ENCODE assay signal across 10 mouse cellular contexts in genomic region chr15:82211281-82211680, GRCm38 (mm10). TPM values are rescaled to one million over a fixed set of nuclear protein-coding genes. Genes with fewer than 3 reads are reported as not detected.
DNase-seq lines count a peak whose midpoint lies in the region; ATAC-seq and TF ChIP-seq lines count a peak whose summit lies in the region.
"Had no signal": no experiment of that assay in that cellular context is flagged by ENCODE, and none has a peak within 500 bp of the region (broad histone marks: within the 10 kb centered on the region; RNA-seq: fewer than 3 reads in every experiment).

No protein-coding gene starts in this region.

- no peak for TF ChIP-seq CTCF in forebrain, postnatal 0 days (IDR thresholded peaks at IDR 0.05; ENCODE audit: low read depth)

- no peaks in the 10 kb centered on the region for H3K9me3 ChIP-seq in heart, embryonic 13.5 days
- no peaks in the 10 kb centered on the region for H3K9me3 ChIP-seq in ES-E14 (ENCODE audit: control insufficient read depth, insufficient read depth, low read depth, low read length)
- H3K9me3 ChIP-seq in forebrain, postnatal 0 days (ENCODE audit: low read length): no peaks in the 10 kb centered on the region
- H3K9me3 ChIP-seq in midbrain, embryonic 12.5 days: no peaks in the 10 kb centered on the region

- peak overlapping the region; percentile 71 for H3K4me2 ChIP-seq in heart, embryonic 13.5 days
- peak overlapping the region; percentile 72; the same call in 1 of the 2 replicates for H3K4me2 ChIP-seq in forebrain, postnatal 0 days (ENCODE audit: low read depth)
- H3K4me2 ChIP-seq in midbrain, embryonic 12.5 days (replicated peaks): peak overlapping the region; percentile 62

- in situ Hi-C loops in ES-E14 (cut with MboI; ENCODE audit: low sequenced_read_pairs in 2 of 2, unreplicated experiment in 2 of 2): no loop called here

- H3K27me3 ChIP-seq in heart, embryonic 13.5 days (replicated peaks): peaks cover 99% of the 10 kb centered on the region
- H3K27me3 ChIP-seq in forebrain, postnatal 0 days (ENCODE audit: insufficient read depth, low read length): peaks cover 41% of the 10 kb centered on the region
- H3K27me3 ChIP-seq in midbrain, embryonic 12.5 days: peaks cover 99% of the 10 kb centered on the region

- no peak overlapping the region for H3K9ac ChIP-seq in heart, embryonic 13.5 days
- H3K9ac ChIP-seq in ES-E14 (ENCODE audit: insufficient read depth, low read depth, low read length, poor library complexity, severe bottlenecking): no peak overlapping the region
- no peak overlapping the region for H3K9ac ChIP-seq in forebrain, postnatal 0 days
- H3K9ac ChIP-seq in midbrain, embryonic 12.5 days (replicated peaks): no peak overlapping the region

- ATAC-seq in heart, embryonic 13.5 days (ENCODE audit: extremely low read depth, insufficient number of reproducible peaks, low FRiP score, low TSS enrichment): no peak
- ATAC-seq in forebrain, postnatal 0 days: no peak
- ATAC-seq in midbrain, embryonic 12.5 days (ENCODE audit: low FRiP score, low read depth): no peak

- no peaks in the 10 kb centered on the region for H3K36me3 ChIP-seq in heart, embryonic 13.5 days
- H3K36me3 ChIP-seq in ES-E14 (ENCODE audit: control insufficient read depth, insufficient read depth, low read length, poor library complexity, severe bottlenecking): no peaks in the 10 kb centered on the region
- 0 out of 2 replicates have a peak, but pooled peaks cover under 1% of the 10 kb centered on the region for H3K36me3 ChIP-seq in forebrain, postnatal 0 days (ENCODE audit: insufficient read depth)
- H3K36me3 ChIP-seq in midbrain, embryonic 12.5 days: peaks cover 4% of the 10 kb centered on the region

- DNase-seq in heart, postnatal 10 days: no peak
- no peak for DNase-seq in ES-E14 (ENCODE audit: low read depth, low spot score)
- DNase-seq in forebrain, postnatal 0 days: no peak
- DNase-seq in urinary bladder, postnatal 36 days (ENCODE audit: low spot score in 2 of 2): no peak
- DNase-seq in embryo, embryonic 10 days (ENCODE audit: low spot score): no peak
- no peak for DNase-seq in adrenal gland, postnatal 4 days (ENCODE audit: low spot score in 2 of 2)

- peaks cover 42% of the 10 kb centered on the region for H3K4me1 ChIP-seq in heart, embryonic 13.5 days
- peaks cover 2 to 26% of the 10 kb centered on the region in 2 experiments; a peak in 2 of 4 replicates for H3K4me1 ChIP-seq in ES-E14 (ENCODE audit: control insufficient read depth in 2 of 2, insufficient read depth in 2 of 2, low read length in 2 of 2, poor library complexity in 1 of 2)
- H3K4me1 ChIP-seq in forebrain, postnatal 0 days (ENCODE audit: insufficient read depth): peaks cover 3% of the 10 kb centered on the region; the same call in 1 of the 2 replicates
- H3K4me1 ChIP-seq in midbrain, embryonic 12.5 days: peaks cover 44% of the 10 kb centered on the region

- intact Hi-C loops in heart, postnatal 10 days (cut with DNase I): no loop called here

- H3K27ac ChIP-seq in heart, embryonic 13.5 days (replicated peaks): no peak overlapping the region
- no peak overlapping the region for H3K27ac ChIP-seq in ES-E14 (ENCODE audit: insufficient read depth, low read depth, low read length, poor library complexity, severe bottlenecking)
- no peak overlapping the region for H3K27ac ChIP-seq in forebrain, postnatal 0 days (ENCODE audit: low read depth, low read length)
- no peak overlapping the region for H3K27ac ChIP-seq in midbrain, embryonic 12.5 days (replicated peaks)

- WGBS in heart, embryonic 13.5 days: 2% methylated on average over 11 of the region's 11 CpGs
- WGBS in forebrain, postnatal 0 days: 4% methylated on average over 11 of the region's 11 CpGs
- 5% methylated on average over 10 of the region's 11 CpGs for WGBS in midbrain, embryonic 12.5 days

- H3K4me3 ChIP-seq in heart, embryonic 13.5 days: peak overlapping the region; percentile 55
- H3K4me3 ChIP-seq in ES-E14 (ENCODE audit: insufficient read depth in 1 of 2, low read depth in 1 of 2, low read length in 2 of 2, poor library complexity in 1 of 2, severe bottlenecking in 1 of 2): peak overlapping the region; percentile 79 to 81
- H3K4me3 ChIP-seq in forebrain, postnatal 0 days (ENCODE audit: low read depth, low read length): peak overlapping the region; percentile 42
- peak overlapping the region; percentile 41 for H3K4me3 ChIP-seq in midbrain, embryonic 12.5 days

TF ChIP-seq in ES-E14, 5 proteins besides CTCF, POLR2A, EP300 and RAD21:
- TF ChIP-seq ZC3H11A (IDR thresholded peaks at IDR 0.05; ENCODE audit: borderline replicate concordance, low read depth, low read length) (no peak), CHD2 (IDR thresholded peaks at IDR 0.05; ENCODE audit: low read depth, low read length) (no peak), ZNF384 (IDR thresholded peaks at IDR 0.05; ENCODE audit: low read depth, low read length) (no peak), MAFK (IDR thresholded peaks at IDR 0.05; ENCODE audit: insufficient read depth, low read depth, low read length) (no peak), HCFC1 (IDR thresholded peaks at IDR 0.05; ENCODE audit: borderline replicate concordance, insufficient read depth, low read length) (no peak)

RNA-seq across cellular contexts. Expression of gene Shisa8, which starts 1.3 kb away (rescaled TPM):
- polyA plus RNA-seq in heart, embryonic 13.5 days (2015; fragmentation: Nextera tagmentation; extraction: Ambion mirVana): 0.17 and 0.21 TPM in 2 replicates
- under 1 TPM in 1 of 2 experiments, not detected in 1; 0.36 TPM for total RNA-seq in heart, postnatal 10 days (2021)
- total RNA-seq in ES-E14 (2012; rRNA removed): 4.1 and 4.3 TPM in 2 replicates
- 4.7 and 6.3 TPM in 2 replicates for total RNA-seq in forebrain, postnatal 0 days (2014; rRNA removed)
- polyA plus RNA-seq in forebrain, postnatal 0 days (2015; fragmentation: Nextera tagmentation; extraction: Ambion mirVana): 1.8 and 2.7 TPM in 2 replicates
- polyA plus RNA-seq in midbrain, embryonic 12.5 days (2016; fragmentation: Nextera tagmentation; extraction: Ambion mirVana): 0.73 and 0.80 TPM in 2 replicates
- total RNA-seq in adrenal gland, postnatal 4 days (2021): under 1 TPM; 0.70 to 0.79 TPM

RNA-seq across cellular contexts. Expression of gene Tnfrsf13c, which starts 12.9 kb away (rescaled TPM):
- polyA plus RNA-seq in heart, embryonic 13.5 days (2015; fragmentation: Nextera tagmentation; extraction: Ambion mirVana): 0.15 TPM in 1 of 2 replicates, not detected in the other
- total RNA-seq in heart, postnatal 10 days (2021): under 1 TPM; 0.27 to 0.69 TPM
- total RNA-seq in ES-E14 (2012; rRNA removed): 1.7 and 2.3 TPM in 2 replicates
- 0.24 and 0.62 TPM in 2 replicates for total RNA-seq in forebrain, postnatal 0 days (2014; rRNA removed)
- 0.44 and 0.47 TPM in 2 replicates for polyA plus RNA-seq in forebrain, postnatal 0 days (2015; fragmentation: Nextera tagmentation; extraction: Ambion mirVana)
- 0.37 TPM in 1 of 2 replicates, not detected in the other for polyA plus RNA-seq in midbrain, embryonic 12.5 days (2016; fragmentation: Nextera tagmentation; extraction: Ambion mirVana)
- 1 to 10 TPM in 1 of 2 experiments, under 1 TPM in 1; 0.65 to 1.5 TPM for total RNA-seq in adrenal gland, postnatal 4 days (2021)

RNA-seq across cellular contexts. Expression of gene Cenpm, which starts 33.3 kb away (rescaled TPM):
- polyA plus RNA-seq in heart, embryonic 13.5 days (2015; fragmentation: Nextera tagmentation; extraction: Ambion mirVana): 61.5 and 71.1 TPM in 2 replicates
- total RNA-seq in heart, postnatal 10 days (2021): 1 to 10 TPM; 6.6 to 7.8 TPM
- total RNA-seq in ES-E14 (2012; rRNA removed): 58.2 and 80.0 TPM in 2 replicates
- 8.9 and 10.0 TPM in 2 replicates for total RNA-seq in forebrain, postnatal 0 days (2014; rRNA removed)
- polyA plus RNA-seq in forebrain, postnatal 0 days (2015; fragmentation: Nextera tagmentation; extraction: Ambion mirVana): 16.5 and 18.7 TPM in 2 replicates
- polyA plus RNA-seq in midbrain, embryonic 12.5 days (2016; fragmentation: Nextera tagmentation; extraction: Ambion mirVana): 60.1 and 61.9 TPM in 2 replicates
- total RNA-seq in adrenal gland, postnatal 4 days (2021): 10 to 100 TPM; 12.8 to 16.8 TPM

RNA-seq across cellular contexts. Expression of gene 1500009C09Rik, which starts 40.9 kb away (rescaled TPM):
- 0.09 TPM in 1 of 2 replicates, not detected in the other for polyA plus RNA-seq in heart, embryonic 13.5 days (2015; fragmentation: Nextera tagmentation; extraction: Ambion mirVana)
- total RNA-seq in heart, postnatal 10 days (2021): not detected
- total RNA-seq in ES-E14 (2012; rRNA removed): 1.0 and 1.2 TPM in 2 replicates
- total RNA-seq in forebrain, postnatal 0 days (2014; rRNA removed): 119 and 139 TPM in 2 replicates
- 12.5 and 15.6 TPM in 2 replicates for polyA plus RNA-seq in forebrain, postnatal 0 days (2015; fragmentation: Nextera tagmentation; extraction: Ambion mirVana)
- 2.6 and 3.3 TPM in 2 replicates for polyA plus RNA-seq in midbrain, embryonic 12.5 days (2016; fragmentation: Nextera tagmentation; extraction: Ambion mirVana)
- total RNA-seq in adrenal gland, postnatal 4 days (2021): under 1 TPM; 0.40 to 0.56 TPM
- polyA plus RNA-seq: gonadal fat pad, adult 2 months; liver, adult 2 months had no signal
